Mouse (Mus musculus) hindbrain, embryonic 13.5 days (tissue): ENCODE data around the gene Nmnat3. TPM values are rescaled to one million over a fixed set of nuclear protein-coding genes. Genes with fewer than 3 reads are reported as not detected.

ENCODE experiments used
- ATAC-seq: fragments of 200-750 bp; cut with Nextera tagmentation; 2 replicates; pipeline ENCODE4 v1.8.0; 2017; ENCODE audit warnings: moderate TSS enrichment; ENCODE audit not compliant: low FRiP score
- H3K27ac ChIP-seq: fragments of 300-500 bp; sonication (generic); 2 replicates; pipeline ENCODE4 v1.5.1; 2015; ENCODE audit warnings: inconsistent platforms, mild to moderate bottlenecking, moderate library complexity
- H3K27me3 ChIP-seq: fragments of 300-500 bp; sonication (generic); 2 replicates; pipeline ENCODE4 v1.6.1; 2015; ENCODE audit warnings: mild to moderate bottlenecking, inconsistent platforms
- H3K36me3 ChIP-seq: fragments of 300-500 bp; sonication (generic); 2 replicates; pipeline ENCODE4 v1.6.1; 2015; ENCODE audit warnings: mild to moderate bottlenecking, inconsistent platforms
- H3K4me1 ChIP-seq: fragments of 300-500 bp; sonication (generic); replicated peaks from 2 replicates; pipeline ENCODE4 v1.6.1; 2015; ENCODE audit warnings: inconsistent platforms
- H3K4me2 ChIP-seq: fragments of 300-500 bp; sonication (generic); 2 replicates; pipeline ENCODE4 v1.6.1; 2015; ENCODE audit warnings: inconsistent platforms, mild to moderate bottlenecking, moderate library complexity
- H3K4me3 ChIP-seq: fragments of 300-500 bp; sonication (generic); 2 replicates; pipeline ENCODE4 v1.5.1; 2015; ENCODE audit warnings: mild to moderate bottlenecking, inconsistent platforms
- H3K9ac ChIP-seq: fragments of 300-500 bp; sonication (generic); 2 replicates; pipeline ENCODE4 v1.6.1; 2015; ENCODE audit warnings: mild to moderate bottlenecking, inconsistent platforms
- H3K9me3 ChIP-seq: fragments of 300-500 bp; sonication (generic); 2 replicates; pipeline ENCODE4 v1.6.1; 2016; ENCODE audit warnings: inconsistent platforms
- WGBS: fragments of 180-500 bp; shearing (Covaris S2); methylation state at CpG from one replicate; pipeline ENCODE4 v1.1.7; 2015; 5-methylcytosine and 5-hydroxymethylcytosine counted together
- polyA plus RNA-seq: library from polyadenylated mRNA; unstranded; fragments of >200 nt; fragmentation: Nextera tagmentation; extraction: Ambion mirVana; gene quantifications from 2 replicates; pipeline ENCODE4 v1.2.1, GENCODE M21; 2015

The Nmnat3 gene
- polyA plus RNA-seq, 1 experiment from 2014 or later: 1.4 TPM

DNA sequence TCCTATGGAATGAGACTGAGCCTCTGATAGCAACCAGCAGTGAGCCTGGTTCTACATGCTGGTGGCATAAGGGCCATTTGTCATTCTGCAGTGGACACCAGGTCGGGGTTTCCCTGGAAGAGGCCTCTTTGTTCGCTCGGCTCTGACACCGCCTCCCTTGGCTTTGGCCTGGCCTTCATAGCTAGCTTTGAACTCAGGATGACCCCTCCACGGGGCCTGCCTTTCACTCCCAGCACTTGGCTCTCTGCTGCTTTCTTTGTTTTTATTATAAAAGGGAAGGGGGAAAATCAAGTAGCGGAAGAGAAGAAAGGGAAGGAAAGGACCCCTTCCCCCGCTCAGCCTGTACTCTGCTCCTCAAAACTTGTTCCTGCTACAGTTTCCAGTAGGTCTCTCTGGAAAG is 142.6 kb downstream of the Nmnat3 start:
- no peak overlapping the region for H3K9ac ChIP-seq
- H3K4me1 ChIP-seq: peaks cover 64% of the 10 kb centered on the region
- H3K36me3 ChIP-seq: no peaks in the 10 kb centered on the region
- 6% methylated on average over 7 of the region's 7 CpGs for WGBS
- H3K27ac ChIP-seq: peak overlapping the region; percentile 52
- no peaks in the 10 kb centered on the region for H3K9me3 ChIP-seq
- no peak overlapping the region for H3K4me3 ChIP-seq
- H3K27me3 ChIP-seq: peaks cover 44% of the 10 kb centered on the region
- H3K4me2 ChIP-seq: peak overlapping the region; percentile 21
- peak; percentile 55; the same call in 1 of the 2 replicates for ATAC-seq

GRCm38 (mm10) chr9:98430528-98430927 is 143.3 kb downstream of the Nmnat3 start:
- H3K27ac ChIP-seq: no peak overlapping the region
- no peaks in the 10 kb centered on the region for H3K36me3 ChIP-seq
- peaks cover 40% of the 10 kb centered on the region for H3K27me3 ChIP-seq
- no peak overlapping the region for H3K4me3 ChIP-seq
- no peak overlapping the region for H3K9ac ChIP-seq
- 75% methylated on average over 3 of the region's 3 CpGs for WGBS
- peaks cover 56% of the 10 kb centered on the region for H3K4me1 ChIP-seq
- ATAC-seq: no peak
- H3K9me3 ChIP-seq: no peaks in the 10 kb centered on the region
- H3K4me2 ChIP-seq: no peak overlapping the region

- peaks cover 5% of the 10 kb centered on the region; the same call in 1 of the 2 replicates for H3K36me3 ChIP-seq
- H3K4me3 ChIP-seq: no peak overlapping the region
- no peak overlapping the region for H3K9ac ChIP-seq
- no peaks in the 10 kb centered on the region for H3K9me3 ChIP-seq
- H3K27me3 ChIP-seq: peaks cover 22% of the 10 kb centered on the region; the same call in 1 of the 2 replicates
- H3K27ac ChIP-seq: no peak overlapping the region
- ATAC-seq: no peak
- peaks cover 35% of the 10 kb centered on the region for H3K4me1 ChIP-seq
- H3K4me2 ChIP-seq: no peak overlapping the region
- WGBS: 35% methylated on average over 2 of the region's 2 CpGs
Observed at GRCm38 (mm10) chr9:98433021-98433420, 145.8 kb downstream of the Nmnat3 start.

DNA sequence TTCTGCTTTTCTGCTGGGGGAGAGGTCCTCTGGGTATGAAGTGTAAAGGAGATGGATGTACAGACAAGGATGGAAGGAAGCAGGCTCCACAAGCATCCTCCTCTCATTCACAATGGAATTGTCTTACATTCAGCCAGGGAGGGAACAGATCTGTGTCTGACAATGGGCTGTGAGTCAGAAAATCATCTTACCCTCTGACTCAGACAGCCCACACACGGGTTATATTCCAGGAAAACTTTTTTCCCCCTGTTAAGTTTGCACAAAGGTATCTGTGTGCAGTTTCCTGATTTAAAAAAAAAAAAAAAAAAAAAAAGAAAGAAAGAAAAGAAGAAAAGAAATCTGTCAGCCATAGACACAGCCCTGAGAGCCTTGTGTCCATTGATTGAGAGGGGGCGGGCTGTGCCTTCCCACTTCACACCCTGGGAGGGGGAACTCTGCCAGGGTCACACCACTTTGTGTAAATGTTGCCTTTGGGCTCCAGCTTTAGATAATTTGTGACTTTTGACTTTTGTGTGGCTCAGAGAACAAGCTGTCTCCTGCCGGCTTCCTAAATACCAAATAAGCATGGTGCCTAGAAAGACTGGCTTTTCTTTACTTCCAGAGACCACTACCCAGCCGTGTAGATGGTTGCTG is 146.8 kb downstream of the Nmnat3 start:
- Histone ChIP-seq H3K4me3 (no peak overlapping the region), H3K4me2 (no peak overlapping the region), H3K36me3 (peaks cover 5% of the 10 kb centered on the region; the same call in 1 of the 2 replicates), H3K27me3 (peaks cover 17% of the 10 kb centered on the region; the same call in 1 of the 2 replicates), H3K4me1 (peaks cover 33% of the 10 kb centered on the region), H3K27ac (no peak overlapping the region), H3K9me3 (no peaks in the 10 kb centered on the region), H3K9ac (no peak overlapping the region)
- ATAC-seq: no peak
- WGBS: 8% methylated on average over 4 of the region's 4 CpGs

DNA sequence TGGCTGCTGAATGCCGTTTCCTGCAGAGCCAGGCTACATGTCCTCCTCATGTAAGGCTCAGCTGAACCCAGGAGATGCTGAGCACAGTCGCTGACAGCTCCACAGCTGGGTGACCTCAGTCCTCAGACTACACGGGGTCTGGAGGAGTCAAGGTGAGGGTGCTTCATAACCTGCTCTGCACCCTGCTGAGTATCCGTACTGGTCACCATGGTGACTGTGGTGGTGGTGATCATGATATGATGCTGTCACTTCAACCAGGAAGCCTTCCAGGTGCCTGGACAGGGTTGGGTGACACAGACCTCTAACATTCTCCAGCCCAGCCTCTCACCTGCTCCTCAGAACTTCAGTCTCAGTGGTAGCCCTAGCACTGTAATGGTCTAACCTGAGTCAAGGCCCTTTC is 150.6 kb downstream of the Nmnat3 start:
- H3K27me3 ChIP-seq: 0 out of 2 replicates have a peak, but pooled peaks cover 3% of the 10 kb centered on the region
- no peak overlapping the region for H3K4me2 ChIP-seq
- no peak overlapping the region for H3K27ac ChIP-seq
- H3K36me3 ChIP-seq: peaks cover 5% of the 10 kb centered on the region; the same call in 1 of the 2 replicates
- H3K4me1 ChIP-seq: peaks cover 16% of the 10 kb centered on the region
- H3K9me3 ChIP-seq: no peaks in the 10 kb centered on the region
- no peak overlapping the region for H3K9ac ChIP-seq
- no peak for ATAC-seq
- no peak overlapping the region for H3K4me3 ChIP-seq
- WGBS: 80% methylated on average over 4 of the region's 4 CpGs

DNA sequence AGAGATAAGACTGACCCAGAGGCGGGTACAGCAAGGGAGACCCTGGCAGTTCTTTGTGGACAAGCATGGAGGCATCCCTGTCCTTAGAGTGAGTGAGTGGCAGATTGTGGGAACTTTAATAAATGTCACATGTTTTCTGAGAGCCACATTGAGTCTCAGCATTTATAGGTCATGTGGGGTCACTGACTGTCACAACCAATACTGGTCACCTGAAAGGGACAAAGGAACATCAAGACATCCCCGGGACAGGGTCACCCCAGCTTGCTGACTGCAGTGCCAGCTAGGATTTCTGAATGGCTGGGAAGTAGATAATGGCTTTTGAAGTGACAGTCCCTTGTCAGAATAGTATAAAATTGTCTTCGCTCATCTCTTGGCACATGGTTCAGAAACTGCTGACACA is 151.9 kb downstream of the Nmnat3 start:
- H3K4me3 ChIP-seq: no peak overlapping the region
- peaks cover 11% of the 10 kb centered on the region for H3K4me1 ChIP-seq
- peaks cover 5% of the 10 kb centered on the region; the same call in 1 of the 2 replicates for H3K36me3 ChIP-seq
- no peak overlapping the region for H3K4me2 ChIP-seq
- no peak for ATAC-seq
- H3K27ac ChIP-seq: no peak overlapping the region
- no peaks in the 10 kb centered on the region for H3K27me3 ChIP-seq
- WGBS: 58% methylated on average over 3 of the region's 3 CpGs
- H3K9me3 ChIP-seq: no peaks in the 10 kb centered on the region
- H3K9ac ChIP-seq: no peak overlapping the region

DNA sequence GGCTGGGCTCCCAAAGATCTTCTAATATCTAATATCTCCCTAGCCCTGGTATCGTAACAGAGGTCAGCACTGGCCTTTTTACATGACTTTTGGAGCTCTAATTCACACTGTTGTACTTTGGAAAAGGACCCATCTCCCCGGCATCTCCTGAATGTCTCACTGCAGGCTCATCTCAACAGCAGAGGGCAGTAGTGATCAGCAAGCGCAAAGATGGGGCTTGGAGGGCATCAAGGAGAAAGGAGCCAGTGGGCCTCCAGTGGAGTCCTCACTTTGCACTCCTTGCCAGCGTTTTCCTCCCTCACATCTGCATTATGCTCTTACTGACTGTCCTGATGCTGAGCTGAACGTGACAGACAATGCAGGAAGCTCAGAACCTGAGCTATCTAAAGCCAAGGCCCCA is 155.4 kb downstream of the Nmnat3 start:
- H3K4me1 ChIP-seq: 0 out of 2 replicates have a peak, but pooled peaks cover 7% of the 10 kb centered on the region
- H3K27me3 ChIP-seq: no peaks in the 10 kb centered on the region
- H3K27ac ChIP-seq: no peak overlapping the region
- H3K9me3 ChIP-seq: no peaks in the 10 kb centered on the region
- no peak overlapping the region for H3K9ac ChIP-seq
- H3K4me3 ChIP-seq: no peak overlapping the region
- 57% methylated on average over 5 of the region's 5 CpGs for WGBS
- ATAC-seq: no peak
- peaks cover 10% of the 10 kb centered on the region for H3K36me3 ChIP-seq
- H3K4me2 ChIP-seq: no peak overlapping the region

DNA sequence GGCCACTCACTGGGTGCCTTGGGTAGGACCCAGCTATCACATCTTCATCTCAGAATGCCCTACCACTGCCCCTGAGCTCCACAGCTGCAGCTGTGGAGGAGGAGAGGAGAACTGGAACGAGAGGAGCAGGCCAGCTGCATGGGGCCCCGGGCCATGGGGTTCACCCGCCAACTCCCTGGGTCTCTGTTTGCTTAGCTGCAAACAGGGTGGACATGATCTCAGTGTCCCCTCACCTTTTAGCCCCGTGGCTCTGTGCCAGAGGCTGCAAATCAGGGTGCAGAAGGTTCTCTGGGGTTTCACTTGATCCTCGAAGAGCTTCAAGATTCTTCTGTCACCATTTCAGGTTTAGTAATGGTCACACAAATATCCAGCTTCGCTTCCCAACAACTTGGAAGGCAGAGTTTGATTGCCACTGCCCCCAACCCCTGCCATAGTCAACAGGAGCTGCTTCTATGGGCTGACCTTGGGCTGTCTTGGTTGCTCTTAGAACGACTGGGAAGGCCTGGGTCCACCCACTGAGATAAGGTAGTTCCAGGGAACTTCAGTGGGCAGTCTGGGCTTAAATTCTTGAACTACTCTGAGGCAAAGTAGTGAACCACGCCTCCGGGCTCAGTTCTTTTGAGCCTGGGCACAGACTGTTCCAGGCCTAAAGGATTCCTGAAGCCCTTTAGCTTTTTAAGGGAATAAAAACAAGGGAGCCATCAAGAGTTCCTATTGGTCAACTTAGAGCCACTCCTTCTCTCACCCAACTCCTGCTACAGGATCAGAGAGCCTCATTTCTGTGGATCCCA is 158.3 kb downstream of the Nmnat3 start:
- WGBS: 83% methylated on average over 9 of the region's 9 CpGs

DNA sequence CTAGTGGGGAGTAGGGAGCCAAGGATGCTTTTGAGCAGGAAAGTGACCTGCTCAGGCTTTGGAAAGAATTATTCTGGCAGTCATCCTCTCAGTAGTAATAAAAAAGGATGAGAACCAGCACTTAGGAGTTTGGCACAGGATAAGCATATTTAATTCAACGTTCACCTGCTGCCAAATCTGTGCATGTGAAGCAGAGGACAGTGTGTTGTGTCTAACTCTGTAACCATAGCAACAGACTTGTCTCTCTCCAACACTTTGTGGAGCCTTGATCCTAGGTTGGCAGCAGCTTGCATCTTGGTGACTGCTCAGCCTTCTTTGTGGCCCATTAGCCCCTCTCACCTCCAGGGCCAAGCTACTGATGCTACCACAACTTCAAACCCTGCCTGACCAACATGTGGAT is 163.7 kb downstream of the Nmnat3 start:
- H3K9ac ChIP-seq: no peak overlapping the region
- no peak for ATAC-seq
- H3K4me2 ChIP-seq: no peak overlapping the region
- WGBS: 74% methylated on average over 1 of the region's 1 CpGs
- H3K9me3 ChIP-seq: no peaks in the 10 kb centered on the region
- H3K36me3 ChIP-seq: no peaks in the 10 kb centered on the region; the same call in 1 of the 2 replicates
- no peaks in the 10 kb centered on the region for H3K4me1 ChIP-seq
- no peaks in the 10 kb centered on the region for H3K27me3 ChIP-seq
- H3K27ac ChIP-seq: no peak overlapping the region
- no peak overlapping the region for H3K4me3 ChIP-seq

More for the DNA sequence above, 158.3 kb downstream of the Nmnat3 start:
- H3K27ac ChIP-seq: no peak overlapping the region
- H3K4me1 ChIP-seq: no peaks in the 10 kb centered on the region
- no peak overlapping the region for H3K4me2 ChIP-seq
- no peaks in the 10 kb centered on the region for H3K27me3 ChIP-seq
- no peak overlapping the region for H3K9ac ChIP-seq
- no peak for ATAC-seq
- peaks cover 8% of the 10 kb centered on the region for H3K36me3 ChIP-seq
- H3K9me3 ChIP-seq: no peaks in the 10 kb centered on the region
- no peak overlapping the region for H3K4me3 ChIP-seq

GRCm38 (mm10) chr9:98466709-98467108 is 179.5 kb downstream of the Nmnat3 start:
- Histone ChIP-seq H3K27ac (no peak overlapping the region), H3K36me3 (no peaks in the 10 kb centered on the region), H3K4me2 (no peak overlapping the region), H3K4me3 (no peak overlapping the region), H3K27me3 (no peaks in the 10 kb centered on the region), H3K9ac (no peak overlapping the region), H3K9me3 (no peaks in the 10 kb centered on the region), H3K4me1 (no peaks in the 10 kb centered on the region)
- no peak for ATAC-seq
- 72% methylated on average over 2 of the region's 2 CpGs for WGBS
